Mouse (Mus musculus) embryonic fibroblast, embryonic 13.5 days (primary cell): ENCODE measurements around the gene 1700029H14Rik.

Experiments
- CTCF ChIP-seq: IDR thresholded peaks from 2 replicates; pipeline ENCODE4 v1.5.1; 2011; ENCODE audit warnings: mild to moderate bottlenecking, control low read depth, low read length, moderate library complexity, borderline replicate concordance; ENCODE audit not compliant: insufficient read depth
- POLR2A ChIP-seq: IDR thresholded peaks from 2 replicates; pipeline ENCODE4 v1.6.1; 2011; ENCODE audit warnings: low read depth, mild to moderate bottlenecking, control low read depth, low read length, moderate library complexity

GRCm38 (mm10) chr8:13601166-13601565 is 38.9 kb upstream of the 1700029H14Rik start:
- TF ChIP-seq POLR2A: no peak
- TF ChIP-seq CTCF: no peak
